Mouse (Mus musculus) T-cell, adult 66 days (primary cell): ENCODE measurements around the gene Acsf3. TPM values are rescaled to one million over a fixed set of nuclear protein-coding genes. Genes with fewer than 3 reads are reported as not detected.

ENCODE experiments used
- total RNA-seq, 2 experiments: library from RNA; stranded (reverse); gene quantifications; 3 replicates in 1 of 2; 4 replicates in 1 of 2; pipeline ENCODE4 v1.2.4; 2023

Acsf3 gene
- 10 to 100 TPM; 11.2 to 11.9 TPM for total RNA-seq

DNA sequence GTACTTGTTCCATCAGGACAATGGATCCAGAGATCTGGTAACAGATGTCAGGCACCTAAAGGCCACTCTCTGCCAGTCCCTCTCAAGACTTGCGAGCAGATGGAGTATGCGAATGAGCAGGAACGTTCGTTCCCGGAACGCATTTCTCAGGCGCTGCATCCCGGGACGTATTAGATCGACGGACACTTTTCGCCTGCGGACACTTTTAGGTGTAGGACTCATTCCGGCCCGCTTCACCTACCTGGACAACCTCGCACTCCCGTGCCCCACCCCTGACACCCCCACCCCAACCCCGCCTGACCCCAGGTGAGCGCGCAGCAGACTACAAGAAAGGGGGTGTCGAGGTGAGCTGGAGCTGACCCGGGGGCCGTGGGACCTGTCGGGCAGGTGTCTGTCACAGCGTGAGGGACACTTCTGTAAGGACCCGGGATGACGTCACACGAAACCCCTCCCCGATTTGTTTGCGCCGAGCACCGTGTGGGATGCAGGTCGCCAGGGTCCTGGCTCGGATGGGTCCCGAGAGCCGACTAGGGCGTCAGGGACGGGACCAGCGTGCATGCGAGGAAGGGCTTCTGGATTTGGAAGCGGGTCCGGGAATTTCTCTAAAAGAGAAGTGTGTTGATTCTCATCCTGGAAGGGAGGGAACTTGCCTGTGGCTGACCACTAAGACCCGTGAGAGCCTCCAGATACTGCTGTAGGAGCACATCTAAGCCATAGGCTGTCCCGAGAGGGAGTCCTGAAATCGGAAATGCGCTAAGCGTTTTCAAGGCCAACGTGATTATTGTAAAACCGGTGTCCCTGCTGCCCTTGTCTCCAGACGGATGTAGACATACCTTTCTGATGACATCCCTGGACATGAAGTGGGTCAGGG is at the start of gene Acsf3:
Gene Acsf3 (plus strand): TSS at position 202 of the 871 bp plus-strand sequence.

DNA sequence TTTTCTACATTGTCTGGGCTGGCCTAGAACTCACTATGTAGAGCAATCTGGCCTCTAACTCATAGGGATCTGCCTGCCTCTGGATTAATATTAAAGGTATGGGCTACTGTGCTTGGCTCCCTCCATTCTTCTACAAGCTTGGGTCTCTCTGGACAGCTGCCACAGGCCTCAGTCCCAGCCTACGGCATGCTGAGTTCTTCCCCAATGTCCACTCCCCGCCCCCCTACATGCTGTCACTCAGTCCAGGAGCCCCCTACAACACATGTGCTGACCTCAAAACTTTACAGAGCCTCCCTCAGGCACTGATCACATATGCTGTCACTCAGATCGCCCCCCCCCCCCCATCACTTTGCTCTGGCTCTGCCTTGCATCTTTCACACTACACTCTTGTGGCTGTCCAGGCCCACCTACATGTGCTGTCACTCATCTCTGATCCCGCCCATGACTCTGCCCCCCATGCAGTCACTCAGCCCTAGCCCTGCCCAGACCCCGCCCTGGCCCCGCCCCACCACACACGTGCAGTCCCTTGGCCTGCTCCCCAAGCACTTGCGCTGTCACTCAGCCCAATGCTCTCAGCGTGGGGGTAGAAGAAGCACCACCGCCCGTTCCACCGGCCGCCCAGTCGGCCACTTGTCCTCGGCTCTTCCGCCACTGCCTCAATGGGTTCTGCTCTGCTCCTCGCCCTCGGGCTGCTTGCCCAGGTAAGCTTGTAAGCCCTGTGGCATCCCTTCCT is 72.7 kb downstream of the Acsf3 start, which contains the start of gene Cdh15:
Gene Cdh15 (plus strand): TSS at position 138 of the 733 bp plus-strand sequence.

Other genes with a start within 250 kb of the Acsf3 start
- gene Piezo1, start 224.2 kb upstream of the Acsf3 start, total RNA-seq: 10 to 100 TPM; 51.0 TPM
- 10 to 100 TPM; 72.0 to 78.6 TPM for gene Cdt1, start 207.5 kb upstream of the Acsf3 start, total RNA-seq
- gene Aprt, start 198.6 kb upstream of the Acsf3 start, total RNA-seq: 10 to 100 TPM; 78.5 to 82.2 TPM
- 10 to 100 TPM; 10.7 to 11.5 TPM for gene Galns, start 164.0 kb upstream of the Acsf3 start, total RNA-seq
- gene Trappc2l, start 163.8 kb upstream of the Acsf3 start, total RNA-seq: 10 to 100 TPM; 39.9 to 44.3 TPM
- not detected for gene Pabpn1l, start 152.7 kb upstream of the Acsf3 start, total RNA-seq
- 1 to 10 TPM; 2.8 to 4.6 TPM for gene Cbfa2t3, start 76.4 kb upstream of the Acsf3 start, total RNA-seq
- gene Cdh15, start 72.5 kb downstream of the Acsf3 start, total RNA-seq: under 1 TPM in 1 of 2 experiments, not detected in 1; 0.20 TPM